Mouse (Mus musculus) liver, postnatal 0 days (tissue): Measurements from ENCODE around the gene H2-M10.2.

Experiments used
- CTCF ChIP-seq: sonication (generic); IDR thresholded peaks from 2 replicates; pipeline ENCODE4 v1.5.1; 2016; ENCODE audit warnings: antibody characterized with exemption, low read depth
- EP300 ChIP-seq: IDR thresholded peaks from 2 replicates; pipeline ENCODE4 v1.6.1; 2016; ENCODE audit warnings: antibody characterized with exemption, low read depth, mild to moderate bottlenecking

GRCm38 (mm10) chr17:36252250-36252876, 33.9 kb downstream of the H2-M10.2 start:
- TF ChIP-seq CTCF (no peak), EP300 (no peak)
